Mouse (Mus musculus) heart, postnatal 0 days (tissue): Measurements from ENCODE around the gene Zbtb43.

ENCODE experiments used
- CTCF ChIP-seq: IDR thresholded peaks from 2 replicates; pipeline ENCODE4 v1.5.1; 2016; ENCODE audit warnings: antibody characterized with exemption, control low read depth, low read depth
- EP300 ChIP-seq: IDR thresholded peaks from 2 replicates; pipeline ENCODE4 v1.6.1; 2016; ENCODE audit warnings: antibody characterized with exemption, low read depth

- TF ChIP-seq CTCF (no peak), EP300 (no peak)
These were observed 8.7 kb downstream of the Zbtb43 start for GRCm38 (mm10) chr2:33459660-33460059.
